Mouse (Mus musculus) common myeloid progenitor, adult 5-6 weeks (primary cell): ENCODE measurements around the gene Rab7b. TPM values are rescaled to one million over a fixed set of nuclear protein-coding genes. Genes with fewer than 3 reads are reported as not detected.

Source experiments
- ATAC-seq: replicated peaks from 2 replicates; pipeline ENCODE4 v1.8.0; 2016; ENCODE audit warnings: low read depth, mild to moderate bottlenecking, moderate TSS enrichment, inconsistent platforms; ENCODE audit not compliant: poor library complexity, severe bottlenecking
- total RNA-seq: library from RNA; stranded (forward); fragments of 200-1000, 187-1606 nt; gene quantifications from 2 replicates; pipeline ENCODE4 v1.2.3, GENCODE M21; 2017

Rab7b gene
- total RNA-seq = 10.5 and 11.4 TPM in 2 replicates

DNA sequence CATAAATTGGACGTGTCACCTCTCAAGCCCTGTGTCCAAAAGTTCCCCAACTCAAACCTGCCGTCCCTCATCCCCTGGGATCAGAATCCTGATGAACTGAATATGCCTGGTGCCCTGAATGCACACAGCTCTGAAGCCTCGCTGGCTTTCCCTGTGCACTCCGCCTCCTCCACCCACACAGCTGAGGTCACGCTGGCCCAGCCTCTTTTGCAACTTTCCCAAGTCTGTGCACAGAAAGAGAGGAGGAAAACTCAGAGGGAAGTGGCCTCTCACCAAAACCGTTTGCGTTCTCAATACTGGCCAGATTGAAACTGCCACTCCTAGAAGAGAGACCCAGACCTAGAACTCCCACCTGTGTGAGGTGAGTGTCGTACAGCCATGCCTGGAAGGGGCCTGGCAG, at the start of gene Rab7b:
TSS of gene Rab7b (plus strand) at position 221 of the 400 bp plus-strand sequence.
- peak; percentile 53 for ATAC-seq

- no peak for ATAC-seq
Measured at GRCm38 (mm10) chr1:131640062-131640461, 48.4 kb upstream of the Rab7b start.

DNA sequence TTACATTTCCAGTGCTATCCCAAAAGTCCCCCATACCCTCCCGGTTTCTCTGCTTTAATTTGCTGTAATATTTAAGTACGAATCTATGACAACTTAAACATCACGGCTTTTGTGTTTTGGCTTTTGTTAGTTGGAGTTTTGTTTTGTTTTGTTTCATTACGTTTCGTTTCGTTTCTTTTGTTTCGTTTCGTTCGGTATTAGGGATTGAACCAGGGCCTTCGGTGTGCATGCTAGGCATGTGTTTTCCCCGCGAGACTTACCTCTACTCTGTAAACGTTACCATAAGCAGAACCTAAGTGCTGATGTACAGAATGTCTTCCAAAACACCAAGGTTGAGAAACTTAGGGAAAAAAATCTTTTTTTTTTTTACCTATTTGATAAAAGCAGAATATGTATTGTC, 46.9 kb upstream of the Rab7b start:
- ATAC-seq = no peak

DNA sequence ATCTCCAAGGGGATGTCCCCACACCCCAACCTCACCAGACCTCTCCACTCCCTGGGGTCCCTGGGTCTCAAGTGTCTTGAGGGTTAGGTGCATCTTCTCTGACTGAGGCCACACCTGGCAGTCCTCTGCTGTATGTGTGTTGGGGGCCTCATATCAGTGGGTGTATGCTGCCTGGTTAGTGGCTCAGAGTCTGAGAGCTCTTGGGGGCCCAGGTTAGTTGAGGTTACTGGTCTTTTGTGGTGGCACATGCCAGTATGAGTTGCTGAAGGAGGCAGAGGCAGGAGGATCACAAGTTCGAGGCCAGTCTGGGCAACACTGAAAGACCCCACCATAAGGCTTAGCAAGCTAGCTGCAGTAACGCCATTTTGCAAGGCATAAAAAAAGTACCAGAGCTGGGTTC, 46.2 kb upstream of the Rab7b start:
- no peak for ATAC-seq

DNA sequence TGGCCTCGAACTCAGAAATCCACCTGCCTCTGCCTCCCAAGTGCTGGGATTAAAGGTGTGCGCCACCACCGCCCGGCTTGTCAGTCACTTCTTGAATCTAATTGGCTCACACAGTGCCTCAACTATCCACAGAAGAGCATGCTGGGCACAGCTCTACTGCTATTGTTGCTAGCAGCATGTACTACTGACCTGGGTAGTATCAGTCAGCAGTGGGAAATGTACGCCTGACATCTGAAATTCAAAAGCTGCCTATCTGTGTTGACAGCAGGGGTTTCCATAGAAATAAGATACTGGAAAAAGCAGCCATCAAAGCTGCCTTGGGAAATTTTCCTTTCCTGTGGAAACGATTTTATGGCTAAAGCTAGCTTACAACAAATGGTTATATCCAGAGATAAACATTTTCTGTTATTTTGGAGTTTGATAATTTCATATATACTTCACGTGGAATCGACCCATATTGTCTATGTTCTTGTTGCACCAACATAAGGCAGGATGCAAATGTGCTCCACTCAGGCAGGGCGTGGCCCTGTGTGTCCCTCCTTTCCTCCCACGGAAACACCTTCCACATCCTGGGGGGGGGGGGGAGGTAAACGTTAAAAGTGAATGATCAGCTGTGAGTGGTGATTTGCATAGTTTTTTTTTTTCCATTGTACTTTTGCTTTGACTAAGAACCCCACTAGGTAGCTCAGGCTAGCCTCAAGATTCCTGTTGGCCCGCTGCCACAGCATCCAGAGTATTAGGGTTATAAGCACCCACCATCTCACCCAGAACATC, 35.6 kb upstream of the Rab7b start:
- no peak for ATAC-seq

DNA sequence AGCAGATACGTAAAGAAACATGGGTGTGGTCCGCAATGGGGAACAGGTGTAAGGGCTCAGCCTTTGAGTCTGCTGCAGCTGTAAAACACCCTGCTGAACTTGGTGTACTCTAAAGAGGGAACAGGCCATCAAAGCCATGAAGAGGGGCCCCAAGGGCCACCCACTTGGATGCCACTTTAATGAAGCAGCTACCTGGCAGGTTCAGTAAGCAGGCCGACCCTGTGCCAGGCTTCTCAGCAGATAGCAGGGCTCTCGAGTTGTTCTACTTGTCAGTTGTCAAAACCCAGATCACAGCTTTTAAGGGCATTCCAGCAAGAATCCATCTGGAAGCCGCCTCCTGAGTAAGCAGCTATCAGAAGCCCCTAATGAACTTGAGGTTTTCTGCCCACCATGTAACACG, 32.9 kb upstream of the Rab7b start:
- ATAC-seq = no peak

DNA sequence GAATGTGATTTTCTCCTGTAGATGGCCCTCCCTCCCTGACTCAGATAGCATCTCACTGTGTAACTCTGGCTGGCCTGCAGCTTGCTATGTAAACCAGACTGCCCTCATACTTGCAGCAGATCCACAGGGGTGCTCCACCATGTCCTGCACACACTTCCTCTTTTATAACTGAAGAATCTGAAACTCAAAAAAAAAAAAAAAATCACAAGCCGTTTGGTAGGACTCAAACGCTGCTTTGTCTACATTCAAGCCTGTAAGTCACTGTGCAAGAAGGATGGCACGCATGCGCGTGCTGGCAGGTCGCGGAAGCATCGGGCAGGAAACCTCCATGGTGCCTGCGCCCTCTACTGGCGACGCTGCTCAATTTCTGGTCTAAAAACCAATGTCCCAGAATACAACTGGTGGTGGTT, 30.5 kb upstream of the Rab7b start:
- peak; percentile 88 for ATAC-seq

DNA sequence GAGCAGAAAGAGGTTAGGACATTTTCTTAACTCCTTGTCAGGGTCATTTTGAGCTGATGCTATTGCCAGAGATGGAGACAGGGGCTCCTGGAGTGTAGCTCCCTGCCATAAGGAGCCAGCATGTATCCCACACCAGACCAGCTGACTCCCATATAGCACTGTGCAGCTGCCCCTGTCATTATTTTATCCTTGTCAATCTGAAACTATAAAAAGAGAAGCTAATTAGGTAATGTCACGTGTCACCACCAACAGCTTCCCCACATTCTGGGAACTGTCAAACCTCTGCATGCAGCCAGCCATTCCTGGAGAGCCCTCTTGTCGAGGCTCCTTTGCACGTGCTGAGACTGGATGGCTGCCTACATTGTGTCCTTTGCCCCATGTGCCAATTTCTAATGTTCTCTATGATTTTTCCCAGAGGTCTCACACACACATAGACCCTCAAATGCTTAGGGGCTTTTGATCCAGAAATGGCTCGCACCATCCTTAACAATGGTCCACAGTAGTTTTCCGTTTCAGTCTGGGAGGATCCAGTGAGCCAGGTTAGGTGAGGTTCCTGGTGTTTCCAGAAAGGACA, 28.9 kb upstream of the Rab7b start:
- no peak for ATAC-seq

GRCm38 (mm10) chr1:131660266-131660665, 28.2 kb upstream of the Rab7b start:
- ATAC-seq = no peak

- ATAC-seq = no peak
Measured at GRCm38 (mm10) chr1:131660716-131661472, 27.6 kb upstream of the Rab7b start.

GRCm38 (mm10) chr1:131661749-131662148, 26.7 kb upstream of the Rab7b start:
- ATAC-seq = no peak

DNA sequence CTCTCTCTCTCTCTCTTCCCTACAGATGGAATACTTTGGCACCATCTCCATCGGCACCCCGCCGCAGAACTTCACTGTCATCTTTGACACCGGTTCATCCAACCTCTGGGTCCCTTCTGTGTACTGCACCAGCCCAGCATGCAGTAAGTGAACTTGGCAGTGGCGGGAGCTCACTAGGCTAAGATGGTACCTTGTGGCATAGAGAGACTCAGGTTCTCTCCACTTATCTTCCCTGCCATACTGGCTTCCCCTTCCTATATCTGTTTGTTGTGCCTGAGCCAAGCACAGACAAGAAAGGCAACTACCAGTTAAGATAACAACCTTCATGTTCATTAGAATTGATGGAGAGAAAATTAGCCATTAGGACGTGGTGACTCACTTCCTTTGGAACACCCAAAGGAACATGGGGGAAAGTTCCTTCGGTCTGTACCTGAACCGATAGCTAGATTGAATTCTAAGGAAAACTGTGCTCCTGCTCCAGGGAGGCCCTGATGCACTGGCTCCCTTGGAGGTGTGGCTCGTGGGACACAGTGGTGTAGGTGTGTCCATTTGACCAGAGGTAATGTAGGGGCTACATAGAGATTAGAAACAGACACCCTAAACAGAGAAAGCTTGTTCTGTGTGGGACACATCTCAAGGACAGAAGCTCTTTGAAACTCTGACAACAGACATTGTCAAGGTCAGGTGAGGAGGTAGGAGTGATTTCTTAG, 25.1 kb upstream of the Rab7b start:
- ATAC-seq = peak; percentile 59; the same call in 1 of the 2 replicates

DNA sequence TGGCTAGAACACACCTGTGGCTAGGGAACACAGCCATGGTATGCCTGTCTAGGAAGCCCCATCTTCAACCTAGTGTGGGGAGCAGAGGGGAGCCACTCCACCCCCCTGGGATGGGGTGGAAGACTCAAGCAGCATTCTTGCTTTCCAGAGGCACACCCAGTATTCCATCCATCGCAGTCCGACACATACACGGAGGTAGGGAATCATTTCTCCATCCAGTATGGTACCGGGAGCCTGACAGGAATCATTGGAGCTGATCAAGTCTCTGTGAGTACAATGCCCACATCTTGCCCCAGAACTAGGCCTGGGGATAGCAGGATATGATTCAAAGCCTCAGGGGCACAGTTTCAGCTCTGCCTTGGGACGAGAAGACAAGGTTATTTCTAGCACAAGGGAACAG, 24.4 kb upstream of the Rab7b start:
- no peak for ATAC-seq

- no peak for ATAC-seq
Measured at GRCm38 (mm10) chr1:131665886-131666285, 22.6 kb upstream of the Rab7b start.

- peak; percentile 52 for ATAC-seq
Measured at GRCm38 (mm10) chr1:131671113-131671512, 17.4 kb upstream of the Rab7b start.

DNA sequence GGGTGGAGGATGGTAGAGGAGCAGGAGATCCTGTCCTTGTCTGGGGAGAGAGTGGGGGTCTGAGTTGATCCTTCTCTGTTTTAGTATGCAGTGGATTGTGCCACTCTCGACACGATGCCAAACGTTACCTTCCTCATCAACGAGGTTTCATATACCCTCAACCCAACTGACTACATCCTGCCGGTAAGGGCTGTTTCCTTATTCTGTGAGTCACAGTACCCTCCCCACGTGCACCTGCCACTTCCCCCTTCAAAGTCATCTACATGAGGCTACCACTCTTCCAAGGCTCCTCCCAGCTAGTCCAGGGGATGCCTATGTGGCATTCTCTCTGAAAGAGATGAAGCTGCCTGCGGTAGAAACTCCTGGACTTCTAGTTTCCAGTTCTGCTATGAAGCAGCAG, 16.1 kb upstream of the Rab7b start:
- peak; percentile 89 for ATAC-seq

GRCm38 (mm10) chr1:131679644-131680043, 8.9 kb upstream of the Rab7b start:
- ATAC-seq = peak; percentile 66

DNA sequence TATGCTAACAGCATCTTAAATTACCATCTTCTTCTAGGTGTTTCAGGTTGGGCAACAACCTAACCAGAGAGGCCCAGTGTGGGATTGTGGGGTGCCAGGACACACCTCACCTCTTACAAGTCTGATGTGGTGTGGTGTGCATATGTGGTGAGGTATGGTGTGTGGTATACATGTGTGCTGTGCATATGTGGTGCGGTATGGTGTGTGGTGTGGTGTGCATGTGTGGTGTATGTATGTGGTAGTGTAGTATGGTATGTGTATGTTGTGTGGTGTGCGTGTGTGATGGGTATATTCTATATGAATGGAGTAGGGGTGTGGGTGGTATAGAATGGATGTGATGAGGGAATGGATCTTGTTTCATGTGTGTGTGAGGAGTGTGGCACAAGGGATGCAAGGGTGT, 756 bp upstream of the Rab7b start:
- no peak for ATAC-seq

- ATAC-seq = no peak
Measured at GRCm38 (mm10) chr1:131689016-131689415, 521 bp downstream of the Rab7b start.

DNA sequence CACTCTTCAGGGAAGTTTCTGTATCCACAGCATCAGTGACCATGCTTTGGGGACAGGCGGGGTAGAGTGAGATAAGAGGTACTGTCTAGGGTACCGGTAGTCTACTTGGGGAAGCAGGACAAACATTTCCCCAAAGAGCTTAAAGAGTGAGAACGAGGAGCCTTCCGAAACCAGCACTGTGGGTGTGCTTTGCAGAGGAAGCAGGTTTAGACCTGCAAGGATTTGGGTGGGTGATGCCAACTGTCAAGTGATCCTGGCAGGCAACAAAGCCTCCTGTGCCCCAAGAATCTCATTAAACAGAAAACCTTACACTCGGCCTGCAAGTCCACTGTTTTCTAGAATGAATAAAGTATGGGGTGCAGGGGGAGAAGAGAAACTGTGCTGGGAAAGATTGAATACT, 1.4 kb downstream of the Rab7b start:
- no peak for ATAC-seq
